Mouse (Mus musculus) spleen, adult 2 months (tissue): ENCODE data around the gene Tgm1.
A peak's percentile ranks its signal among the peaks of the same experiment; 100 is the strongest.

Experiments used
- CTCF ChIP-seq: fragments of 200-500 bp; IDR thresholded peaks from 2 replicates; pipeline ENCODE4 v1.5.1; 2011; ENCODE audit warnings: mild to moderate bottlenecking, inconsistent platforms; ENCODE audit not compliant: insufficient read depth, insufficient read length, insufficient replicate concordance; ENCODE audit errors: extremely low read depth
- POLR2A ChIP-seq: fragments of 200-500 bp; IDR thresholded peaks from 2 replicates; pipeline ENCODE4 v1.6.1; 2011; ENCODE audit warnings: low read depth, low read length, inconsistent platforms

GRCm38 (mm10) chr14:55758363-55758784, 44.6 kb upstream of the Tgm1 start, which contains the start of gene Cideb:
- TF ChIP-seq POLR2A (no peak), CTCF (0 out of 2 replicates have a peak, but pooled peaks have one; percentile 10)
